Mouse (Mus musculus): ENCODE measurements around the gene Igsf11.

- TF ChIP-seq CTCF (IDR thresholded peaks at IDR 0.05; ENCODE audit: low read depth) = no peak
- TF ChIP-seq EP300 (optimal IDR thresholded peaks at IDR 0.05) = no peak
Measured at GRCm38 (mm10) chr16:39037257-39037656, 144.8 kb downstream of the Igsf11 start.
